Mouse (Mus musculus) spleen, postnatal 14 days (tissue): ENCODE results near the gene Slfnl1.

Source experiments
- DNase-seq, 2 experiments: peaks; one replicate each; pipeline ENCODE4 v3.0.0; 2021 to 2022; ENCODE audit warnings: low spot score in 2 of 2

Gene Slfnl1

DNA sequence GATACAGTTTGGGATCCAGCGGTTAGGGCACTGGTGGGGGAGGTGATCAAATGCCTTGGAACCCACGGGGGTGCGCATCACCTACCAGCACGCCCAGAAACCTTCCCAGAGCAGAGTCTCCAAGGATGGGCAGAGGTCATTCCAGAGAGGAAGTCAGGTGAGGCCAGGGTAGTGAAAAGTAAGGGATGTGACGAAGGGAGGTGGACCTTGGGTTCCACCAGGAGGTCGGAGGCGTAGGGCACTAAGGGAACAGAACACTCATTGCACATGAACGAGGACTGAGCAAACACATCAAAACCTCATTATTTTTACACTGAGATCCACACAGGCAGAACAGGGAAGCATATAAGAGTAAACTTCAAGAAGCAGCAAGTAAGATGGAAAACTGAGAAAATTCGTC, 49.7 kb downstream of the Slfnl1 start:
- DNase-seq, result no peak
